Mouse (Mus musculus) spleen, embryonic (tissue): ENCODE measurements around the gene Rbbp4.

Source experiments
- CTCF ChIA-PET: fragments of 350-600 bp; sonication (Branson Sonifier 250); formaldehyde crosslinking; loops from one replicate; lab custom pipeline; 2022; lab: Charles Lee

Gene Rbbp4

DNA sequence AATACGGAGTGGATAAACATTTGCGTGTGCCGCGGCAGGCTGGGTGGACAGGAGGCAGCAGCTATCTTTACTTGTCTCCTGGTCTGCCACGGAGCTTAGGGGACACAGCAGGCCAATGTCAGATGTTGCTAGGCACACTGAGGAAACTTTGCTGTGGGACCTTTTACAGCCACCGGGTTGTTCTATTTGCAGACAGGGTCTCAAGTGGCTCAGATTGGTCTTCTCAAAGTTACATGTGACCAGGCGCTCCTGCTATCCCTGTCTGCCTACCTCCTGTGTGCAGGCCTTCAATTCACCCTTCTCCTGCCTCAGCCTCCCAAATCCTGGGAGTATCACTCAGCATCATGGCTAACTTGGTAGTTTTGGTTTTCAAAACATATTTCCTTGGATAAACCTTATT is 39.1 kb downstream of the Rbbp4 start:
- CTCF ChIA-PET = no interaction called here

DNA sequence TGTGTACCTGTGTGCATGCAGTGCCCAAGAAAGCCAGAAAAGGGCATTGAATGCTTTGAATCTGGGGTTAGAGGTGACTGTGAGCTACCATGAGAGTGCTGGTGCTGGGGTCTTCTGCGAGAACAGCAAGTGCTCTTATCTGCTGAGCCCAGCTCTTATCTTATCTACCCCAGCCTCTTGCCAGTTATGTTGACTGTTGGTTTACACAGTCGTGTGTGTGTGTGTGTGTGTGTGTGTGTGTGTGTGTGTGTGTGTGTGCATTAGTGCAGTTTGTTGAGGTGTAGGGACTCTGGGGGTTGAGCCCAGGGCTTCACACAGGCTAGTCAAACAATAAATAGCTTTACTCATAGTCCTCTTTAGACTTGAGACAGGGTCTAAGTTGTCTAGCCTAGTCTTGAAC is 40.0 kb downstream of the Rbbp4 start:
- CTCF ChIA-PET = interaction anchor here (0.6 kb wide), 1 partner anchor 316 kb away, joined by 3 read pairs; no protein-coding TSS in a partner anchor

DNA sequence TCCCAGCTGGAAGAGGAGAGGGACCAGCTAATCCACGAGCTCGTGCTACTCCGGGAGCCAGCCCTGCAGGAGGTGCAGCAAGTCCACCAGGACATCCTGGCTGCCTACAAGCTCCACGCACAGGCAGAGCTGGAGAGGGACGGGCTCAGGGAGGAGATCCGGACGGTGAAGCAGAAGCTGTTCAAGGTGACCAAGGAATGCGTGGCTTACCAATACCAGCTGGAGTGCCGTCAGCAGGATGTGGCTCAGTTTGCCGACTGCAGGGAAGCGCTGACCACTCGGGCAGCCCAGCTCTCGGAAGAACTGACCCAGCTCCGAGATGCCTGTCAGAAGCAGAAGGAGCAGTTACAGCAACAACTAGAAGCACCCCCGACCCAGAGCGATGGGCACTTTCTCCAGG is 41.5 kb downstream of the Rbbp4 start:
- CTCF ChIA-PET = no interaction called here

DNA sequence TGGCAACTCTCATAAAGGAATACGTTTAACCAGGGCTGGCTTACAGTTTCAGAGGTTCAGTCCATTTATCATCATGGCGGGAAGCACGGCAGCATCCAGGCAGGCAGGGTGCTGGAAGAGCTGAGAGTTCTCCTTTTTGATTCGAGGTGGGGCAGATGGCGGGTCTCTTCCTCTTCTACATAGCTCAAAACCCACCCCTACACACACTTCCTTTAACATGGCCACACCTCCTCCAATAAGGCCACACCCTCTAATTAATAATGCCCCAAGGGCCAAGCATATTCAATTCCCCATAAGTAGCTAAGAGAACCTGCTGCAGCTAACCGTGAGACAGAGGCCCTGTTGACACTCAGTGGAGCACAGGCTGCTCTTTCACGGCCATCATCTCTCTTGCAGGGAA is 42.3 kb downstream of the Rbbp4 start:
- CTCF ChIA-PET = no interaction called here

DNA sequence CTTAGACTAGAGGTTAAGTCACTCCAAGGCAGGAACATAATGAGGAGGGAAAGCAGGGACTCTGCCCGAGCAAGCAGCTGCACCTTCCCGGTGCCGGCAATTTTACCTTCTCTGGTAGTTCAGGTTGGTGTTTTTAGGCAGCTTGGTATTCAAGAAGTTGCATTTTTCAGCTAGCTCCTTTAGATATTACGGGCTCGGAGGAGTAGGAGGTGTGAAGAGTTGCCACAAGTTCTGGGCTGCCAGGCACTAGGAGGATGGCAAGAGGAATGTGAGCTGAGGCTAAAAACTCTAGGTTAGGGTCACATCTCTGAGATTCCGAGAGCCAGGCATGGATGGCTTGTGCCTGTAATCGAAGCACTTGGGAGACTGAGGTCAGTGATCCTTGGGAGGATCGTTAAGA is 45.5 kb downstream of the Rbbp4 start:
- CTCF ChIA-PET = interaction anchor here (0.6 kb wide), 1 partner anchor 55 kb away, joined by 4 read pairs; no protein-coding TSS in a partner anchor

DNA sequence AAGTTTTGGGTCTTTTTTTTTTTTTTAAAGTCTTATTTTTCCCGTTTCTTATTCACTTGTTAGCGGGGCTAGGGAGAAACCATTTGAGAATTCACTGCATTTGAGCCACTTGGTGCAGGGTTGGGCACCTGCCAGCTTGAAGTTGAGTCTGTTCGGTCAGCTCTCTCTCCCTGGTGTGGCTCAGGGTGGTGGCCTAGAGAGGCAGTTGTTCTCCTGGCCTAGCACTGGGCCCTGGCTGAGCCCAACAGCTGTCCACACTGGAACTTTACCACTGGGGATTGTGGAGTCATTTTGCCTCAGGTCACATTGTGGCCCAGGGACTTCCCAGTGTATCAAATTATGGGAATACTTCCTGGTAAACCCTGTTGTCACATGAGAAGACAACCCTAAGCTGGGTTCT is 47.1 kb downstream of the Rbbp4 start:
- CTCF ChIA-PET = no interaction called here

DNA sequence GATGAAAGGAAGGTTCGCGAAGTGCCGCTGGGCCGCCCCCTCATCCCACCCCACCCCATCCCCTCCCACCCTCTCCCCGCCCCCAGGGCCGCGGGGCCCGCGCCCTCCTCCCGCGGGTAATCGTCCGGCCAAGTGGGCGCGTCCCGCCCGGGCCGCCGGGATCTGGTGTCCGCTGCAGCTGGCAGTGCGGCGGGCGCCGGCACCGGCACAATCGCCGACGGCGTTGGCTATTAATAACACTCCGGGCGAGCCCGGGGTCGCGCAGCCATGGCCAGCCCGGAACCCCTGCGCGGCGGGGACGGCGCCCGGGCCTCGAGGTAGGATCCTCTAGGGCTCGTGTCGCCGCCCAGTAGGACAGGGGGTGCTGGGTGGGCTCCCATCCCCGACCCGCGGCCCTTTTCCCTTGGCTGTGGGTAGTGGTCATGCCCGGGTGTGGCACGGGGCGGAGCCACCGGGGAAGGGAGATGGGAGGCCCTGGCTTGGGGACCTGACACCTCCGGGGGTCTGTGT is 47.6 kb downstream of the Rbbp4 start, which contains the start of gene Sync:
TSS of gene Sync (plus strand) at position 146 of the 510 bp plus-strand sequence.
- CTCF ChIA-PET = no interaction called here

DNA sequence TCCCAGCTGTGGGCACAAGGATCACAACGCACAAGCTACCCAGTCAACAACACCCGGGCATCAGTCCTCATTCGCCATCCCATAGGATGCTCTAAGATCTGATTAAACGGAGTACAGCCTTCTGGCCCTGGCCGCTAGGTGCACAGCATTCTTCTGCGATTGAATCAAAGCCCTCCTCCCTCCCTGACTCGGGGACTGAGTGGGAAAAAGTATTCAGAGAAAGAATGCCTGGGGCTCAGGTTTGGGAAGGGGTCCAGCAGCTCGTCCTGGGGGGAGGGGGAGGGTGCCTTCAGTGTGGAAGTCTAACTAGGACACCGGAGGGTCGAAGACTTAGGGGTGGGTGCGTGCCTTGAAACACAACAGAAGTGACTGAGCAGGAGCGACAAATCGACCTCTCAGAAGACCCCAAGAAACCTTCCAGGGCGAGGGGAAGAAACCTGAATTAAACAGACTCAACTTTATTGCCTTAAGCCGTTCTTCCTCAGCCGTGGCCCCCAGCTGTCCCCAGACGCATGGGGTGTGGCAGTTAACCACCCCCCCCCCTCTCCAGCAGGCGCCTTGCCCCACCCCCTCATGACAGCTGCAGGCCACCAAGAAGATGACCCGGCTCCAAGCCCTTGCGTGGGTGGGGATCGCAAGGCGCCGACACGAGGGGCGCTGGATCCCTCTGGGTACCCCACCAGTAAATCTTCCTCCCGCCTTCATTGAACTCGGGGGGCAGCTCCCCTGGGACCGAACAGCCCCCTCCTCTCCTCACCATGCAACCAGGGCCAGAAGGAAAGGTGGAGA is 48.3 kb downstream of the Rbbp4 start:
- CTCF ChIA-PET = no interaction called here

DNA sequence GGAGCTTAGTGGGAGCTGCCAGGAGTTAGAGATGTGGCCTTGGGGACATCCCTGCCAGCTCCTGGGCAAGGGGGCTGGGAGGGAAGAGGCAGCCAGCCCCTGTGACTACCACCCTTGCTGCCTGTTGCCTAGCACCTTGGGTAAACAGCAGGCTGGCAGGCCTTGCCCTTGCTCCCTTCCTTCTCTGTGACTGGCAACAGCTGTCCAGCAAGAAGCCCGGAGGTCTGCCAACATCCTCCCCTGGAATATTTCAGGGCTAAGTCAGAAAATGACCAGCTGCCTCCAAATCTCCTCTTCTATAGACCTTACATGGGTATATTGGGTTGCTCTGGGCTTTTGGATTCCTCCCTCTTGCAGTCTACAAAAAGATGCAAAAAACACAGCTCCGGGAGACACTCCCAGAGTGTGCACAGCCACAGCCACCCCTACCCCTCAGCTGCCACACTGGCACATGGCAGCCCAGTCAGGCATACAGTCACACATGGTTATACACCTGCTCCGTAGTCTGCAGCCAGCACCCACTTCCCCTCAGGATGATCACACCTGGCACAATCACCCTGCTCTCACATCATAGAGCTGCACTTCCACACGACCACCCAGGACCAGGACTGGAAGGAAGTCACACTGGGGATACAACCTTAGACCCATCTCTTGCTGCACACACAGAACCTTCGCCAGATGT is 49.0 kb downstream of the Rbbp4 start:
- CTCF ChIA-PET = no interaction called here

GRCm38 (mm10) chr4:129284685-129285084 is 50.5 kb downstream of the Rbbp4 start:
- CTCF ChIA-PET = no interaction called here

- CTCF ChIA-PET = no interaction called here
These were observed 51.9 kb downstream of the Rbbp4 start for GRCm38 (mm10) chr4:129283226-129283625.

- CTCF ChIA-PET = no interaction called here
These were observed 52.4 kb downstream of the Rbbp4 start for GRCm38 (mm10) chr4:129282786-129283185.

DNA sequence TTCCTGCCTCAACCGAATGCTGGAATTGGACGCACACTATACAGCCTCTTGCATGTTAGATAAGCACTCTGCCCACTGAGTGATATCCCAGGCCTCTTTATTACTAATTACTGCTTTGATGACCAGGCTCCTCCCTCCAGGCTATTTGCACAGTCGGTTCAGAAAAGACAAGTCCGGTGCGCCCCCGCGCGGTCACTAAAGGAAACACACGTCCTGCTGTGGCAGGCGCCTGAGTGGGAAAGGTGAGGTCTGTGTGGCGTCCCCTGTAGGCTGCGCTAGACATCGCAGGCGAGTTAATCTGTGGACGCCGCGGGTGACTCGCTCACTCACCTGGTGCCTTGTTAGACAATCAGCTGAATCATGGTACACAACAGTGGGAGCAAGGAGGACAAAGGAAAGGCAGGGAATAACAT is 58.7 kb downstream of the Rbbp4 start:
- CTCF ChIA-PET = interaction anchor here (0.6 to 0.7 kb wide), 2 partner anchors 43 to 69 kb away, joined by 3 to 5 read pairs; no protein-coding TSS in a partner anchor

GRCm38 (mm10) chr4:129272756-129273046 is 62.5 kb downstream of the Rbbp4 start:
- CTCF ChIA-PET = no interaction called here

DNA sequence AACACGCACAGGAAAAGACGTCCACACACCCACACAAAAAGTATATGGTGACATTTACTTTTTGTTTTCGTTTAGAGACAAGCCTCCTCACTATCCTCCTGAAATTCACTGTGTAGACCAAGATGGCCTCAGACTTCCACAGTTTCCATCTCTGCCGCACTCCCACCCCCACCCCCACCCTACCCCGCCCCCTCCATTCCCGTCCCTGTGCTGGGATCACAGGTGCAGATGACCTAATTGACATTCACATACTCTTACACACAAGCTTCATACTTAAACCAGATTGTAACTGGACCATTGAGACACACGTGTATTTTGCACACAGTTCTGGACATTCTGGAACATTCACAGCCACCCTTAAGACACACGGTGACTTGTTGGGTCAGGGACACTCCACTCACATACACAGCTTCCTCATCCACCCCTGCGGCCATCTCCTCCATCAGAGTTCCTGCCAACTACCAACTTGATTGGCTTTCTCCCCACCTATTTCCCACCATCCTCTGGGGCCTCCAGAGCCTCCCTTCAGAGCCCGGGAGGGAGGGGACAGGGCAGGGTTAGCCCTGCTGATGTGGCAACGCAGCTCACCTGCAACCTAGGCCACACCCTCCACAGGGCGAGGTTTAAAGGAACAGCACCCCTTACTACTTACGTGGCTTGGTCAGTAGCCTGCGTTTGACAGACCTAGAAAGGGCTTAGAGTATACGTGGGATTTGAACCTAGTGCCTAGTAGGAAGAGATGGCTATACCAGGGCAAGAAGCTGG is 63.0 kb downstream of the Rbbp4 start:
- CTCF ChIA-PET = no interaction called here

GRCm38 (mm10) chr4:129268698-129269097 is 66.5 kb downstream of the Rbbp4 start:
- CTCF ChIA-PET = interaction anchor here (0.6 to 0.7 kb wide), 2 partner anchors 15 to 50 kb away, joined by 6 to 22 read pairs; no protein-coding TSS in a partner anchor

- CTCF ChIA-PET = no interaction called here
These were observed 68.3 kb downstream of the Rbbp4 start for GRCm38 (mm10) chr4:129266821-129267220.

GRCm38 (mm10) chr4:129266191-129266590 is 69.0 kb downstream of the Rbbp4 start:
- CTCF ChIA-PET = interaction anchor here (0.5 kb wide), 1 partner anchor 10 kb away, joined by 4 read pairs; no protein-coding TSS in a partner anchor

DNA sequence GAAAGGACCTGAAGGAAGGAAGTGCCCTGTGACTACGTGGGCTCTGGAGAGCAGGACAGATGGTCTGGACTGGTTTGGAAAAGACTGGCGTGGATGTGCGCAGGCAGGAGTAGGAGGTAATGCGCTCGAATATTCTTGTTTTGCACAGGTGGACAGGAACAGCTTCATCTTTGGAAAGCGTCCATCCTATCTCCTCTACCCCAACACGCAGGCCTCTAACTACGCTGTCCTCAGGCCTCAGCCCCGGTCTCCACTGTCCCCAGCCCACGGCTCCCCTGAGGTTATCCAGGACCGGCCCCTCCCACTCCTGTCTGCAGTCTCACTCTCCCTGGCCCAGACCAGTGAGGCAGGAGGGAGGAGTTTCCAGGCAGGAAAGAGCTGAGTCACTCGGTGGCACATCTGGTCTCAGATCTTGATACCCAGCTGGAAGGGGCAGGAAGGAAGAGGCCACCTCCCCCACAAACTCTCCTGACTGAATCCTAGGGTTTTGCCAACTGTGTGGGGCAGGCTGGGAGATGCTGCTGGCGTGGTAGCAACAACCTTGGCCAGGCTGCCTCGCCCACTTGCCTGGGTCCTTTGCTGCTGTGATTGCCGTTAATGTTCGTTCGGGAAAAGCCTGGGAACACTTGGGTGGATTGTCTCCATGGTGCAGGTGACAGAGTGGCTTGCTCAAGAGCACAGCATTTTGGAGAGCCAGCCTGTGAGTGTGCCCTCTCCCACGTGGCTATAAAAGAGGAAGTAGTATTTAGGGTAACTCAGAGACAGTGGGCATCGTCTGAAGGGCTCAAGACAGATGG is 71.7 kb downstream of the Rbbp4 start:
- CTCF ChIA-PET = no interaction called here

- CTCF ChIA-PET = interaction anchor here (0.5 kb wide), 1 partner anchor 457 kb away, joined by 3 read pairs; no protein-coding TSS in a partner anchor
These were observed 74.0 kb downstream of the Rbbp4 start, which contains the start of gene C77080 for GRCm38 (mm10) chr4:129261196-129261595. Gene C77080, minus strand, starts transcription at chr4:129261404.

DNA sequence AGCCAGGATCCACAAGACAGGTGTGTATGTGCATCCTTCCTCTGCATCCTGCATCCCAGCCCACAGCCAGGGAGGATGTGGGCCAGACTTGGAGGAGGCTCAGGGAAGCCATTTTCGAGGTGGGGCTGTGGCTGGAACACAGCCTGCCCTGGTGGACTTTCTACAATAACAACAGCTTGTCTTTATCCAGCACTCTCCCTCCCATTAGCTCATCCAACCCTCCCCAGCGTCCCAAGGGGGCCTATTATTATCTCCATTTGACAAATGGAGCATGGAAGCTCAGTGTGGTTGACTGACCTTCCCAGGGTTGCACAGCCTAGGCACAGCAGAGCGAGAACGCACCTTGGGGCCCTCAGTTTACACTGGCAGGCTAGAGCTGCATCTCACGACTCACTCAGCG is 74.5 kb downstream of the Rbbp4 start:
- CTCF ChIA-PET = interaction anchor here (0.5 kb wide), 1 partner anchor 456 kb away, joined by 3 read pairs; no protein-coding TSS in a partner anchor
